In the genomic region with DNA sequence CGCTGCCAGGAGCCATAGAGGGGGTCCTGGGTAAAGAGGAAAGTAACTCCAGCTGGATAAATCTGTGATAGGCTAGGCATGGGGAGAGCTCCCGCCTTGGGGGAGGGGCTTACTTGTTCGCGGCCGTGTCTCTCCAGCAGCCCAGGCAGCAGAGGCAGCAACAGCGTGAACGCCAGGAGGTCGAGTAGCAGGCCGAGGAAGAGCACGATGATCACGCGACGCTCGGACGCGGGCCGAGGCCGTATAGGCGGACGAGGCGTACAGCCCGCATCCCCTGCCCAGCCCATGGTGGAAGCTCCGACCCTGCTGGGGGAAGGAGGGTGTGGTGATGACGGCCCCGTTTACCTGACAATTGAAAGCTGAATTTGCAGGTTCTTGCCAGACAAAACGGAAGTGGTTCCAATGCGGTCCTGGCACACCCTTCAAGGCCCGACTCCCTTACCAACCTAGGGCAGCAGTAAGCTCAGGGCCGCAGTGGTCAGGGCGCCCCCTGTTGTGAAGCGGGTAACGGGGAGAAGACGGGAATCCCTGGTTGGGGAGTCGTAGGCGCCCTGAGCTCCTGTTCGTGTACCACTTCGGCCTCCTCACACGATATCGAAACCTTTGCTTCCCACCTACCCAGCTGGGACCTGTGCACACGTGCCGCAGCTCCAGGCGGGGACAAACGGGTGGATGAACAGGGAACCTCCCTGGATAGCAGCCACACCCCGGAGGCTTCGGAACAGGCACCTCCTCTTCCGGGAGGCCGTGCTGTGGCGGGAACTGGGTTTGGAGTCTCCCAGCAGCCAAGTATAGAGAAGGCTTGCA, we compare ENCODE assay signal across 8 mouse cellular contexts. TPM values are rescaled to one million over a fixed set of nuclear protein-coding genes. Genes with fewer than 3 reads are reported as not detected.
DNase-seq lines count a peak whose midpoint lies in the region; ATAC-seq and TF ChIP-seq lines count a peak whose summit lies in the region.

Gene Mfsd10, minus strand, starts transcription at position 732 of the 807 bp plus-strand sequence.

- ATAC-seq in erythroblast, adult 5-6 weeks (replicated peaks; ENCODE audit: low FRiP score, poor library complexity, severe bottlenecking) = peak; percentile 79
- peak; percentile 89 for ATAC-seq in kidney, embryonic 16.5 days (ENCODE audit: low FRiP score, low TSS enrichment)
- ATAC-seq in stomach, embryonic 14.5 days (ENCODE audit: insufficient number of reproducible peaks, insufficient read depth, low FRiP score, low read depth) = peak; percentile 81

- H3K27ac ChIP-seq in heart, embryonic 10.5 days = peak within 1 kb of the TSS; percentile 89
- H3K27ac ChIP-seq in kidney, embryonic 16.5 days (ENCODE audit: low read length) = peak within 1 kb of the TSS; percentile 88
- 0 out of 2 replicates have a peak within 1 kb of the TSS, but pooled peaks have one; percentile 11 for H3K27ac ChIP-seq in liver, adult 2 months (replicated peaks; ENCODE audit: insufficient read depth, low read depth, low read length)
- H3K27ac ChIP-seq in stomach, embryonic 14.5 days (ENCODE audit: low read length) = peak within 1 kb of the TSS; percentile 90

- peak within 1 kb of the TSS; percentile 91 for H3K4me2 ChIP-seq in kidney, embryonic 16.5 days (replicated peaks; ENCODE audit: low read depth, low read length)
- H3K4me2 ChIP-seq in stomach, embryonic 14.5 days (replicated peaks; ENCODE audit: low read depth, low read length) = peak within 1 kb of the TSS; percentile 87

- peak; percentile 69 to 71 for DNase-seq in B cell, adult 2 months
- peak; percentile 93 for DNase-seq in brain, adult 2 months (ENCODE audit: low read depth, low spot score)
- peak; percentile 95 for DNase-seq in heart, embryonic 10.5 days (ENCODE audit: low spot score)
- peak; percentile 73 for DNase-seq in liver, adult 2 months (ENCODE audit: extremely low read depth, low read depth, low spot score)
- DNase-seq in naive thymus-derived CD4-positive, alpha-beta T cell, adult 2 months (ENCODE audit: low read depth) = peak; percentile 85

- H3K27me3 ChIP-seq in heart, embryonic 10.5 days (ENCODE audit: insufficient read depth, poor library complexity, severe bottlenecking) = no peaks in the 10 kb centered on the region
- no peaks in the 10 kb centered on the region for H3K27me3 ChIP-seq in kidney, embryonic 16.5 days (ENCODE audit: insufficient read depth, low read length)
- H3K27me3 ChIP-seq in liver, adult 2 months (ENCODE audit: control insufficient read depth, insufficient read depth, low read length) = no peaks in the 10 kb centered on the region
- H3K27me3 ChIP-seq in stomach, embryonic 14.5 days (ENCODE audit: control insufficient read depth, insufficient read depth, low read length) = no peaks in the 10 kb centered on the region

- no peaks in the 10 kb centered on the region for H3K79me2 ChIP-seq in liver, adult 2 months (ENCODE audit: control insufficient read depth, insufficient read depth, low read length)

- peak; percentile 45; the same call in 1 of the 2 replicates for TF ChIP-seq CTCF in liver, adult 2 months (IDR thresholded peaks at IDR 0.05; ENCODE audit: low read depth, low read length)

- H3K9me3 ChIP-seq in heart, embryonic 10.5 days = no peaks in the 10 kb centered on the region
- H3K9me3 ChIP-seq in kidney, embryonic 16.5 days (ENCODE audit: low read length) = no peaks in the 10 kb centered on the region
- no peaks in the 10 kb centered on the region for H3K9me3 ChIP-seq in stomach, embryonic 14.5 days (ENCODE audit: control insufficient read depth, low read depth, low read length)

- TF ChIP-seq POLR2A in liver, adult 2 months (IDR thresholded peaks at IDR 0.05; ENCODE audit: extremely low read depth, insufficient read depth, low read length) = 0 out of 2 replicates have a peak, but pooled peaks have one; percentile 29

- peak within 1 kb of the TSS; percentile 79 for H3K9ac ChIP-seq in kidney, embryonic 16.5 days (replicated peaks; ENCODE audit: low read length)
- peak within 1 kb of the TSS; percentile 66 for H3K9ac ChIP-seq in liver, adult 2 months (ENCODE audit: low read depth, low read length)
- peak within 1 kb of the TSS; percentile 63 for H3K9ac ChIP-seq in stomach, embryonic 14.5 days (replicated peaks; ENCODE audit: low read depth, low read length)

- peaks cover 81% of the 10 kb centered on the region for H3K36me3 ChIP-seq in heart, embryonic 10.5 days
- peaks cover 55% of the 10 kb centered on the region for H3K36me3 ChIP-seq in kidney, embryonic 16.5 days (ENCODE audit: insufficient read depth, low read length)
- H3K36me3 ChIP-seq in liver, adult 2 months (ENCODE audit: control insufficient read depth, insufficient read depth, low read length) = peaks cover 14% of the 10 kb centered on the region
- H3K36me3 ChIP-seq in stomach, embryonic 14.5 days (ENCODE audit: control insufficient read depth, insufficient read depth, low read length) = peaks cover 65% of the 10 kb centered on the region

- H3K4me1 ChIP-seq in heart, embryonic 10.5 days = peaks cover 28% of the 10 kb centered on the region
- peaks cover 11% of the 10 kb centered on the region for H3K4me1 ChIP-seq in kidney, embryonic 16.5 days (ENCODE audit: insufficient read depth, low read length)
- peaks cover 5% of the 10 kb centered on the region for H3K4me1 ChIP-seq in liver, adult 2 months (ENCODE audit: control insufficient read depth, insufficient read depth, low read length)
- H3K4me1 ChIP-seq in stomach, embryonic 14.5 days (ENCODE audit: control insufficient read depth, insufficient read depth, low read length) = peaks cover 8% of the 10 kb centered on the region; the same call in 1 of the 2 replicates

- WGBS in heart, embryonic 10.5 days = under 1% methylated on average over 48 of the region's 48 CpGs
- under 1% methylated on average over 48 of the region's 48 CpGs for WGBS in kidney, embryonic 16.5 days
- under 1% methylated on average over 48 of the region's 48 CpGs for WGBS in liver, adult 2 months
- 1% methylated on average over 48 of the region's 48 CpGs for WGBS in stomach, embryonic 14.5 days

- peak within 1 kb of the TSS; percentile 73 for H3K4me3 ChIP-seq in heart, embryonic 10.5 days
- peak within 1 kb of the TSS; percentile 66 for H3K4me3 ChIP-seq in kidney, embryonic 16.5 days (ENCODE audit: low read length)
- peak within 1 kb of the TSS; percentile 84 for H3K4me3 ChIP-seq in liver, adult 2 months (ENCODE audit: insufficient read depth, low read depth, low read length)
- H3K4me3 ChIP-seq in stomach, embryonic 14.5 days (ENCODE audit: low read depth, low read length) = peak within 1 kb of the TSS; percentile 73

RNA-seq across cellular contexts. Expression of gene Mfsd10, which starts in this region (rescaled TPM):
- 23.2 and 40.9 TPM in 2 replicates for total RNA-seq in erythroblast, adult 5-6 weeks (2015; ENCODE audit: low replicate concordance)
- 24.1 and 30.1 TPM in 2 replicates for total RNA-seq in erythroblast, adult 5-6 weeks (2017; ENCODE audit: low replicate concordance)
- 84.7 and 105 TPM in 2 replicates for polyA plus RNA-seq in heart, embryonic 10.5 days (2016; fragmentation: Nextera tagmentation; extraction: Ambion mirVana)
- 154 and 156 TPM in 2 replicates for polyA plus RNA-seq in kidney, embryonic 16.5 days (2015; fragmentation: Nextera tagmentation; extraction: Ambion mirVana)
- total RNA-seq in liver, adult 2 months (2014; rRNA removed) = 3.9 and 4.6 TPM in 2 replicates
- 14.2 and 26.6 TPM in 2 replicates for polyA plus RNA-seq in liver, adult 2 months (2012; rRNA removed)
- 140 and 141 TPM in 2 replicates for polyA plus RNA-seq in stomach, embryonic 14.5 days (2014; fragmentation: Nextera tagmentation; extraction: Ambion mirVana)

Comparison
In these comparisons a context has a peak if more than half of its experiments do, and no peak if none do; other contexts are left out.
1. Peak in every context shown above with its lines: DNase-seq, ATAC-seq, H3K4me3 ChIP-seq and H3K27ac ChIP-seq.
2. H3K27ac ChIP-seq: peak in every context shown above with its lines; median percentile 90 in stomach, embryonic 14.5 days; 89 in heart, embryonic 10.5 days; 88 in kidney, embryonic 16.5 days; 11 in liver, adult 2 months.